Mouse (Mus musculus): ENCODE measurements at regions not wholly inside any gene's neighbourhood (a gene's known extent, or its start where the extent isn't known, plus 50 kb on each side); places are given as distances from the start of the nearest gene placed in this dataset.

- TF ChIP-seq EP300 (IDR thresholded peaks at IDR 0.05; ENCODE audit: low read depth) (no peak), CTCF (IDR thresholded peaks at IDR 0.05; ENCODE audit: low read depth) (no peak)
Observed at GRCm38 (mm10) chr2:114812141-114812902, 157.6 kb upstream of the Dph6 start.
